Mouse (Mus musculus) hindbrain, embryonic 10.5 days (tissue): Measurements from ENCODE around the gene 1700015G11Rik. TPM values are rescaled to one million over a fixed set of nuclear protein-coding genes. Genes with fewer than 3 reads are reported as not detected.

ENCODE experiments used
- polyA plus RNA-seq: library from polyadenylated mRNA; unstranded; fragments of >200 nt; fragmentation: Nextera tagmentation; extraction: Ambion mirVana; gene quantifications from 2 replicates; pipeline ENCODE4 v1.2.1, GENCODE M21; 2016

1700015G11Rik gene
- polyA plus RNA-seq, 1 experiment from 2014 or later, result not detected

Other genes starting within 250 kb of the 1700015G11Rik start
- gene Gas2, start 153.7 kb downstream of the 1700015G11Rik start, polyA plus RNA-seq, result 20.8 and 33.2 TPM in 2 replicates
- gene Fancf, start 153.5 kb downstream of the 1700015G11Rik start, polyA plus RNA-seq, result 11.5 and 11.9 TPM in 2 replicates
- gene Svip, start 9.7 kb downstream of the 1700015G11Rik start, polyA plus RNA-seq, result 12.0 and 12.3 TPM in 2 replicates